In the genomic region with DNA sequence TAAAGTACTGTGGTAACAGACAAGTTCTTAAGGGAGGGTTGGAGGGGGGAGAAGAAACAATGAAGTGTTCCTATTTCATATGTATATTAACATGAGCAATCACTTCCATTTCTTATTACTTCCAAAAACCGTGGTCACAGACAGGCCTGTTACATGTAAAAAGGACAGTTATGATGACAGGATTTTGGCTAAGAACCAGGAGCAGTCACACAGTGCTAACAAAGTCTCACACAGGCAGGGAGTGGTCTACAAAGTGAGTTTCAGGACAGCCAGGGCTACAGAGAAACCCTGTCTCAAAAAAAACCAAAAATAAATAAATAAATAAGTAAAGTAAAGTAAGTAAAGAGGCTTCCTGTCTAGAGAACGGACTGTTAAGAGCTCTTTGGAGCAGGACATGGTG, we compare ENCODE assay signal across 29 mouse cellular contexts. TPM values are rescaled to one million over a fixed set of nuclear protein-coding genes. Genes with fewer than 3 reads are reported as not detected.
DNase-seq lines count a peak whose midpoint lies in the region; ATAC-seq and TF ChIP-seq lines count a peak whose summit lies in the region.
"Had no signal": no experiment of that assay in that cellular context is flagged by ENCODE, and none has a peak within 500 bp of the region (broad histone marks: within the 10 kb centered on the region; RNA-seq: fewer than 3 reads in every experiment).

No protein-coding gene starts in this region.

- H3K9me3 ChIP-seq in heart, embryonic 13.5 days, result no peaks in the 10 kb centered on the region
- no peaks in the 10 kb centered on the region for H3K9me3 ChIP-seq in kidney, embryonic 16.5 days (ENCODE audit: low read length)
- H3K9me3 ChIP-seq: forebrain, embryonic 10.5 days; limb, embryonic 10.5 days; megakaryocyte, embryonic 14.5 days had no signal

- H3K4me3 ChIP-seq in lung, adult 2 months (replicated peaks; ENCODE audit: extremely low read depth, low read depth, low read length), result peak overlapping the region; percentile 8
- no peak overlapping the region for H3K4me3 ChIP-seq in heart, embryonic 13.5 days
- H3K4me3 ChIP-seq in kidney, embryonic 16.5 days (ENCODE audit: low read length), result no peak overlapping the region
- H3K4me3 ChIP-seq: forebrain, embryonic 10.5 days; layer of hippocampus, adult 2 months; limb, embryonic 10.5 days; megakaryocyte, embryonic 14.5 days had no signal

- TF ChIP-seq POLR2A in lung, adult 2 months (IDR thresholded peaks at IDR 0.05; ENCODE audit: borderline replicate concordance, extremely low read depth, low read depth, low read length), result no peak

- peak overlapping the region; percentile 29; the same call in 1 of the 2 replicates for H3K4me2 ChIP-seq in heart, embryonic 13.5 days
- no peak overlapping the region for H3K4me2 ChIP-seq in kidney, embryonic 16.5 days (replicated peaks; ENCODE audit: low read depth, low read length)

- no peaks in the 10 kb centered on the region; the same call in 1 of the 2 replicates for H3K4me1 ChIP-seq in lung, adult 2 months (ENCODE audit: control insufficient read depth, insufficient read depth, low read length)
- H3K4me1 ChIP-seq in heart, embryonic 13.5 days, result peaks cover 23% of the 10 kb centered on the region
- no peaks in the 10 kb centered on the region for H3K4me1 ChIP-seq in kidney, embryonic 16.5 days (ENCODE audit: insufficient read depth, low read length)
- H3K4me1 ChIP-seq: forebrain, embryonic 10.5 days; limb, embryonic 10.5 days had no signal

- peaks cover 52% of the 10 kb centered on the region for H3K36me3 ChIP-seq in heart, embryonic 13.5 days
- H3K36me3 ChIP-seq in kidney, embryonic 16.5 days (ENCODE audit: insufficient read depth, low read length), result peaks cover 32% of the 10 kb centered on the region

- peak overlapping the region; percentile 75 for H3K27ac ChIP-seq in heart, embryonic 13.5 days (replicated peaks)
- H3K27ac ChIP-seq in kidney, embryonic 16.5 days (ENCODE audit: low read length), result no peak overlapping the region
- H3K27ac ChIP-seq: forebrain, embryonic 10.5 days; hindbrain, postnatal 0 days; layer of hippocampus, adult 2 months; limb, embryonic 10.5 days had no signal

- no peak for TF ChIP-seq CTCF in lung, adult 2 months (IDR thresholded peaks at IDR 0.05; ENCODE audit: insufficient read depth, low read length)

- H3K27me3 ChIP-seq in heart, embryonic 13.5 days (replicated peaks), result no peaks in the 10 kb centered on the region
- H3K27me3 ChIP-seq in kidney, embryonic 16.5 days (ENCODE audit: insufficient read depth, low read length), result no peaks in the 10 kb centered on the region
- H3K27me3 ChIP-seq: megakaryocyte, embryonic 14.5 days had no signal

- WGBS in lung, adult 2 months, result 64% methylated on average over 2 of the region's 2 CpGs
- 36% methylated on average over 2 of the region's 2 CpGs for WGBS in heart, embryonic 13.5 days
- whole genome bisulfite sequencing in kidney, embryonic 16.5 days, result 66% methylated on average over 2 of the region's 2 CpGs

- no peak for ATAC-seq in heart, embryonic 13.5 days (ENCODE audit: extremely low read depth, insufficient number of reproducible peaks, low FRiP score, low TSS enrichment)
- no peak for ATAC-seq in kidney, embryonic 16.5 days (ENCODE audit: low FRiP score, low TSS enrichment)
- ATAC-seq: hindbrain, postnatal 0 days; intestine, embryonic 16.5 days had no signal

- DNase-seq in lung, adult 2 months, result no peak
- no peak for DNase-seq in lung, postnatal 14 days
- peak; percentile 64 for DNase-seq in adipocyte (ENCODE audit: low spot score)
- DNase-seq in heart, postnatal 4 days, result peak; percentile 34
- DNase-seq in adrenal gland, adult 18-20 months (ENCODE audit: low spot score in 2 of 2), result no peak
- DNase-seq in spleen, adult 18-20 months, result no peak
- DNase-seq: adrenal gland, postnatal 36 days; cerebellum, adult 9-10 months; kidney, adult 9 months; kidney, postnatal 25 days; liver; midbrain, embryonic 14.5 days; right cerebral cortex, postnatal 14 days; thymus, postnatal 14 days had no signal

- H3K9ac ChIP-seq in heart, embryonic 13.5 days, result no peak overlapping the region
- H3K9ac ChIP-seq in kidney, embryonic 16.5 days (replicated peaks; ENCODE audit: low read length), result no peak overlapping the region

RNA-seq across cellular contexts. Expression of a gene that starts 24.9 kb away (rescaled TPM):
- 4.3 and 6.7 TPM in 2 replicates for polyA plus RNA-seq in lung, adult 2 months (2012; rRNA removed)
- polyA plus RNA-seq in heart, embryonic 13.5 days (2015; fragmentation: Nextera tagmentation; extraction: Ambion mirVana), result 19.1 and 20.3 TPM in 2 replicates
- total RNA-seq in heart, postnatal 4 days (2021), result 10 to 100 TPM; 13.0 to 13.5 TPM
- polyA plus RNA-seq in kidney, embryonic 16.5 days (2015; fragmentation: Nextera tagmentation; extraction: Ambion mirVana), result 24.9 TPM in 2 replicates
- 10 to 100 TPM in 1 of 2 experiments, 1 to 10 TPM in 1; 8.3 to 12.0 TPM for total RNA-seq in adrenal gland, adult 18-20 months (2021)

RNA-seq across cellular contexts. Expression of a gene that starts 38.4 kb away (rescaled TPM):
- 0.07 and 0.14 TPM in 2 replicates for polyA plus RNA-seq in lung, adult 2 months (2012; rRNA removed)
- polyA plus RNA-seq in heart, embryonic 13.5 days (2015; fragmentation: Nextera tagmentation; extraction: Ambion mirVana), result not detected in 2 replicates
- not detected for total RNA-seq in heart, postnatal 4 days (2021)
- not detected in 2 replicates for polyA plus RNA-seq in kidney, embryonic 16.5 days (2015; fragmentation: Nextera tagmentation; extraction: Ambion mirVana)
- total RNA-seq in adrenal gland, adult 18-20 months (2021), result not detected
- total RNA-seq: adrenal gland, postnatal 36 days; hindbrain, postnatal 0 days; layer of hippocampus, adult 2 months; layer of hippocampus, postnatal 25 days had no signal
- polyA plus RNA-seq: C2C12; gonadal fat pad, adult 2 months; hindbrain, embryonic 11.5 days; hindbrain, postnatal 0 days; intestine, embryonic 16.5 days; limb, embryonic 10.5 days; liver, embryonic 16.5 days; midbrain, embryonic 14.5 days; neural tube, embryonic 11.5 days; spleen, adult 2 months had no signal

RNA-seq across cellular contexts. Expression of a gene that starts 47.7 kb away (rescaled TPM):
- polyA plus RNA-seq in lung, adult 2 months (2012; rRNA removed), result not detected in 2 replicates
- not detected in 2 replicates for polyA plus RNA-seq in heart, embryonic 13.5 days (2015; fragmentation: Nextera tagmentation; extraction: Ambion mirVana)
- not detected for total RNA-seq in heart, postnatal 4 days (2021)
- not detected in 2 replicates for polyA plus RNA-seq in kidney, embryonic 16.5 days (2015; fragmentation: Nextera tagmentation; extraction: Ambion mirVana)
- total RNA-seq in adrenal gland, adult 18-20 months (2021), result not detected
- total RNA-seq: adrenal gland, postnatal 36 days; hindbrain, postnatal 0 days; layer of hippocampus, adult 2 months; layer of hippocampus, postnatal 25 days had no signal
- polyA plus RNA-seq: C2C12; forebrain, embryonic 10.5 days; hindbrain, embryonic 11.5 days; hindbrain, postnatal 0 days; intestine, embryonic 16.5 days; limb, embryonic 10.5 days; liver, embryonic 16.5 days; midbrain, embryonic 14.5 days; neural tube, embryonic 11.5 days; spleen, adult 2 months had no signal

Comparison
In these comparisons a context has a peak if more than half of its experiments do, and no peak if none do; other contexts are left out.
1. DNase-seq: peak in adipocyte (single experiment) and heart, postnatal 4 days (single experiment); none in lung, adult 2 months (single experiment), lung, postnatal 14 days (single experiment), adrenal gland, adult 18-20 months (0 of 2) and spleen, adult 18-20 months (0 of 2).